Mouse (Mus musculus): ENCODE measurements around the gene Xylt1. TPM values are rescaled to one million over a fixed set of nuclear protein-coding genes. Genes with fewer than 3 reads are reported as not detected.

Xylt1 gene
- total RNA-seq, 2 experiments from 2014 or later = 6.4 to 6.8 TPM

- no peak for DNase-seq
- intact Hi-C loops (cut with DNase I) = no loop called here
Measured at GRCm38 (mm10) chr7:117544126-117544525, 163.3 kb downstream of the Xylt1 start.

GRCm38 (mm10) chr7:117548301-117548700 is 167.5 kb downstream of the Xylt1 start:
- intact Hi-C loops (cut with DNase I) = no loop called here
- no peak for DNase-seq

GRCm38 (mm10) chr7:117550916-117551549 is 170.3 kb downstream of the Xylt1 start:
- DNase-seq = no peak
- intact Hi-C loops (cut with DNase I) = loop anchor here (5.0 to 10.0 kb wide), 2 partner anchors 89 to 554 kb away; no protein-coding TSS in a partner anchor

- intact Hi-C loops (cut with DNase I) = loop anchor here (2.0 to 10.0 kb wide), 3 partner anchors 91 to 552 kb away; no protein-coding TSS in a partner anchor
- DNase-seq = peak; percentile 35 to 65
Measured at GRCm38 (mm10) chr7:117553228-117553627, 172.4 kb downstream of the Xylt1 start.

GRCm38 (mm10) chr7:117555735-117556134 is 175.0 kb downstream of the Xylt1 start:
- DNase-seq = no peak
- intact Hi-C loops (cut with DNase I) = loop anchor here (10.0 kb wide), 1 partner anchor 549 kb away; no protein-coding TSS in a partner anchor

GRCm38 (mm10) chr7:117558166-117558565 is 177.4 kb downstream of the Xylt1 start:
- intact Hi-C loops (cut with DNase I) = loop anchor here (10.0 kb wide), 1 partner anchor 547 kb away; no protein-coding TSS in a partner anchor

GRCm38 (mm10) chr7:117559051-117559450 is 178.3 kb downstream of the Xylt1 start:
- intact Hi-C loops (cut with DNase I) = loop anchor here (10.0 kb wide), 1 partner anchor 546 kb away; no protein-coding TSS in a partner anchor
- no peak for DNase-seq

More at GRCm38 (mm10) chr7:117558166-117558565, 177.4 kb downstream of the Xylt1 start:
- DNase-seq = no peak

- intact Hi-C loops (cut with DNase I) = no loop called here
Measured at GRCm38 (mm10) chr7:117563939-117564499, 183.2 kb downstream of the Xylt1 start.

GRCm38 (mm10) chr7:117564627-117565026 is 183.8 kb downstream of the Xylt1 start:
- no peak for DNase-seq
- intact Hi-C loops (cut with DNase I) = no loop called here

More at GRCm38 (mm10) chr7:117563939-117564499, 183.2 kb downstream of the Xylt1 start:
- no peak for DNase-seq

GRCm38 (mm10) chr7:117566115-117566514 is 185.3 kb downstream of the Xylt1 start:
- intact Hi-C loops (cut with DNase I) = no loop called here
- DNase-seq = no peak

- DNase-seq = no peak
- intact Hi-C loops (cut with DNase I) = no loop called here
Measured at GRCm38 (mm10) chr7:117566833-117567232, 186.1 kb downstream of the Xylt1 start.

- intact Hi-C loops (cut with DNase I) = no loop called here
- no peak for DNase-seq
Measured at GRCm38 (mm10) chr7:117567252-117567651, 186.5 kb downstream of the Xylt1 start.

GRCm38 (mm10) chr7:117567653-117568340 is 187.0 kb downstream of the Xylt1 start:
- intact Hi-C loops (cut with DNase I) = no loop called here
- DNase-seq = no peak

GRCm38 (mm10) chr7:117571131-117571530 is 190.4 kb downstream of the Xylt1 start:
- no peak for DNase-seq
- intact Hi-C loops (cut with DNase I) = no loop called here

- intact Hi-C loops (cut with DNase I) = no loop called here
- DNase-seq = no peak
Measured at GRCm38 (mm10) chr7:117571713-117572112, 190.9 kb downstream of the Xylt1 start.

GRCm38 (mm10) chr7:117573170-117573569 is 192.4 kb downstream of the Xylt1 start:
- intact Hi-C loops (cut with DNase I) = no loop called here
- peak; percentile 18 to 39 for DNase-seq

- DNase-seq = no peak
- intact Hi-C loops (cut with DNase I) = no loop called here
Measured at GRCm38 (mm10) chr7:117575417-117575816, 194.6 kb downstream of the Xylt1 start.

GRCm38 (mm10) chr7:117577035-117577434 is 196.3 kb downstream of the Xylt1 start:
- no peak for DNase-seq
- intact Hi-C loops (cut with DNase I) = no loop called here

- intact Hi-C loops (cut with DNase I) = no loop called here
- no peak for DNase-seq
Measured at GRCm38 (mm10) chr7:117585164-117585563, 204.4 kb downstream of the Xylt1 start.

GRCm38 (mm10) chr7:117586811-117587210 is 206.0 kb downstream of the Xylt1 start:
- DNase-seq = no peak
- intact Hi-C loops (cut with DNase I) = no loop called here

GRCm38 (mm10) chr7:117587234-117587929 is 206.6 kb downstream of the Xylt1 start:
- intact Hi-C loops (cut with DNase I) = no loop called here
- DNase-seq = no peak
